Mouse (Mus musculus): ENCODE data around the gene Ncoa7.
"Not testable (repeated sequence)": the region's sequence is repeated elsewhere in the genome, so short reads cannot be mapped to it uniquely, and the experiment has no call there.

Gene Ncoa7

GRCm38 (mm10) chr10:30674825-30675224 lies 128.3 kb downstream of the Ncoa7 start:
- DNase-seq (ENCODE audit: low spot score) = no peak

- no peak for DNase-seq (ENCODE audit: low spot score)
These were observed 136.5 kb downstream of the Ncoa7 start for GRCm38 (mm10) chr10:30666580-30666979.

GRCm38 (mm10) chr10:30660564-30661328 lies 142.4 kb downstream of the Ncoa7 start:
- DNase-seq (ENCODE audit: low spot score) = peak; percentile 20

GRCm38 (mm10) chr10:30655655-30656054 lies 147.5 kb downstream of the Ncoa7 start:
- peak; percentile 31 for DNase-seq (ENCODE audit: low spot score)

- no peak for DNase-seq (ENCODE audit: low spot score)
These were observed 155.4 kb downstream of the Ncoa7 start for GRCm38 (mm10) chr10:30647681-30648080.

GRCm38 (mm10) chr10:30638216-30638615 lies 164.9 kb downstream of the Ncoa7 start:
- DNase-seq (ENCODE audit: low spot score) = no peak

- DNase-seq (ENCODE audit: low spot score) = not testable (repeated sequence)
These were observed 166.5 kb downstream of the Ncoa7 start for GRCm38 (mm10) chr10:30636474-30637154.

- DNase-seq (ENCODE audit: low spot score) = no peak
These were observed 170.4 kb downstream of the Ncoa7 start for GRCm38 (mm10) chr10:30632718-30633117.

GRCm38 (mm10) chr10:30629977-30630376 lies 173.1 kb downstream of the Ncoa7 start:
- no peak for DNase-seq (ENCODE audit: low spot score)

- no peak for DNase-seq (ENCODE audit: low spot score)
These were observed 173.6 kb downstream of the Ncoa7 start, which contains the start of gene Hint3 for GRCm38 (mm10) chr10:30629513-30629912. Hint3 (minus strand) TSS chr10:30629632.

GRCm38 (mm10) chr10:30628444-30628843 lies 174.7 kb downstream of the Ncoa7 start:
- DNase-seq (ENCODE audit: low spot score) = not testable (repeated sequence)

GRCm38 (mm10) chr10:30627548-30627947 lies 175.6 kb downstream of the Ncoa7 start:
- no peak for DNase-seq (ENCODE audit: low spot score)

- no peak for DNase-seq (ENCODE audit: low spot score)
These were observed 178.7 kb downstream of the Ncoa7 start for GRCm38 (mm10) chr10:30624161-30625019.

GRCm38 (mm10) chr10:30622928-30623327 lies 180.2 kb downstream of the Ncoa7 start:
- no peak for DNase-seq (ENCODE audit: low spot score)

- no peak for DNase-seq (ENCODE audit: low spot score)
These were observed 184.3 kb downstream of the Ncoa7 start for GRCm38 (mm10) chr10:30618918-30619210.

GRCm38 (mm10) chr10:30618091-30618917 lies 184.8 kb downstream of the Ncoa7 start:
- DNase-seq (ENCODE audit: low spot score) = peak; percentile 98

GRCm38 (mm10) chr10:30613039-30613438 lies 190.1 kb downstream of the Ncoa7 start:
- no peak for DNase-seq (ENCODE audit: low spot score)

- DNase-seq (ENCODE audit: low spot score) = no peak
These were observed 193.5 kb downstream of the Ncoa7 start for GRCm38 (mm10) chr10:30609614-30610013.

- DNase-seq (ENCODE audit: low spot score) = no peak
These were observed 195.0 kb downstream of the Ncoa7 start for GRCm38 (mm10) chr10:30608109-30608508.

- DNase-seq (ENCODE audit: low spot score) = peak; percentile 93
These were observed 202.6 kb downstream of the Ncoa7 start, which contains the start of gene Trmt11 for GRCm38 (mm10) chr10:30600542-30600966. Trmt11 (minus strand) TSS chr10:30600749.

- DNase-seq (ENCODE audit: low spot score) = no peak
These were observed 203.0 kb downstream of the Ncoa7 start for GRCm38 (mm10) chr10:30600094-30600534.

All from adipocyte (in vitro differentiated cells).